Mouse (Mus musculus) adipocyte (in vitro differentiated cells): ENCODE data around the gene Eid1.
A peak's percentile ranks its signal among the peaks of the same experiment; 100 is the strongest.

Experiments used
- DNase-seq: peaks from one replicate; pipeline ENCODE4 v3.0.0-alpha.2; 2016; ENCODE audit warnings: low spot score

Gene Eid1

GRCm38 (mm10) chr2:125672957-125673631 is at the start of gene Eid1:
Gene Eid1, plus strand, starts transcription at chr2:125673095.
- peak; percentile 89 for DNase-seq

DNA sequence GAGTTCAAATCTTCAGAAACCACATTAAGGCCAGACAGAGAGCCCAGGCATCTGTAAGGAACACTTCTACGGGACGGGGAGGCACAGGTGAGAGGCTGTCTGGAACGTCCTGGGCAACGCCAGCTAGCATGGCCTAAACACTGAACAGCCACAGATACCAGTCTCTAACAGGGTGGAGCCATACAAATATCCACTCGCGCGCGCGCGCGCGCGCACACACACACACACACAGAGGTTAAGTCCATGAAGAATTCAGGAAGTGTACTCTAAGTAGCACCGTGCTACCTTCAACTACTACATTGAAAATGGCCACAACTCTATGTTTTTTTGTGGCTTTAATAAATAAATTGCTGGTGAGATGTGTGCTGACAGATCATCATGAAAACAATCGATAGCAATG is 49.7 kb upstream of the Eid1 start:
- DNase-seq: no peak

GRCm38 (mm10) chr2:125624127-125624685 is 48.7 kb upstream of the Eid1 start:
- DNase-seq: peak; percentile 14

DNA sequence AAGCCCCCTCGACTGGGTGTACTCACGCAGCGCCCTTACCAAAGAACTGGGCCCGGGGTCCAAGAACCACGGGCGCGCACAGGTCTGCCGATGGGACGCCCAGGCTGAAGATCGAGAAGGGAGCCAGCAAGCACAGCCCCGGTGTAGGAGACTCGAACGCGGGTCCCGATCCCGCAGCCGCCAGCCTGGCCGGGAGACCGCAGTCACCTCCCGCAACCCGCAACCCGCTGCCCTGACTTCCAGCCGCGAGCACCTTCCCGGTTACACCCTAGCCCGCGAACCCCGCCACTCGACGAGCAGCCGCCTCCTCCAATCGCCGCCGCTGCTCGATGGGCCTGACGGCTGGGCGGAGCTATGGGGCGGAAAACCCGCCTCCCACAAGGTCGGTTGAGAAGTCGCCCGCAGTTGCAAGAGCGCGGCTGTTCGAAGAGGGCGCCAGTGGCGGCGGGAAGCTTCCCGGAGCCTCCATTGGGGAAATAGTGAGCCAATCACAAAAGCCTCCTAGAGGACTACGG is 48.0 kb upstream of the Eid1 start, which contains the start of gene Cep152:
Gene Cep152, minus strand, starts transcription at position 277 of the 515 bp plus-strand sequence.
- peak; percentile 97 for DNase-seq

DNA sequence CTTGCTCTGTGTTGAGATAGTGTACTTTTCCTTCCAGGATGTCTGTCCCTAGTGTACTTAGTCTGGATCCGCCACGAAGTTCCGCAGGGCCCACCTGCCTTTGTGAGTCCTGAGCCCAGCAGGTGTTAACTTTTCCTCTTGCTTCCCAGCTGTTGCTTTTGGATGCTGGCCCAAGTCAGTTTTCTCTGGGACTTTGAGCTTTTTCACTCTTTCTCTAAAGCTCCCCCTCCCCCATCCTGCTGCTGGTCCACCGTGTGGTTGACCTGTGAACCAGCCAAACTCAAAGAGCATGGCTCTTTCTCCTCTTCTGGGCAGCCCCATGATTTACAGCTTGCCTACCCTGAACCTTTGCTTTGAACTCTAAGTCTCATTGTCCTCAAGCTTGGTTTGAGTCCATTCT is 46.4 kb upstream of the Eid1 start:
- DNase-seq: no peak

- DNase-seq: no peak
These were observed 44.4 kb upstream of the Eid1 start for GRCm38 (mm10) chr2:125628487-125628886.

- DNase-seq: no peak
These were observed 42.9 kb upstream of the Eid1 start for GRCm38 (mm10) chr2:125630010-125630409.

GRCm38 (mm10) chr2:125637331-125637730 is 35.6 kb upstream of the Eid1 start:
- DNase-seq: no peak

- no peak for DNase-seq
These were observed 28.0 kb upstream of the Eid1 start for GRCm38 (mm10) chr2:125644912-125645311.

- no peak for DNase-seq
These were observed 22.9 kb upstream of the Eid1 start for GRCm38 (mm10) chr2:125650038-125650437.

DNA sequence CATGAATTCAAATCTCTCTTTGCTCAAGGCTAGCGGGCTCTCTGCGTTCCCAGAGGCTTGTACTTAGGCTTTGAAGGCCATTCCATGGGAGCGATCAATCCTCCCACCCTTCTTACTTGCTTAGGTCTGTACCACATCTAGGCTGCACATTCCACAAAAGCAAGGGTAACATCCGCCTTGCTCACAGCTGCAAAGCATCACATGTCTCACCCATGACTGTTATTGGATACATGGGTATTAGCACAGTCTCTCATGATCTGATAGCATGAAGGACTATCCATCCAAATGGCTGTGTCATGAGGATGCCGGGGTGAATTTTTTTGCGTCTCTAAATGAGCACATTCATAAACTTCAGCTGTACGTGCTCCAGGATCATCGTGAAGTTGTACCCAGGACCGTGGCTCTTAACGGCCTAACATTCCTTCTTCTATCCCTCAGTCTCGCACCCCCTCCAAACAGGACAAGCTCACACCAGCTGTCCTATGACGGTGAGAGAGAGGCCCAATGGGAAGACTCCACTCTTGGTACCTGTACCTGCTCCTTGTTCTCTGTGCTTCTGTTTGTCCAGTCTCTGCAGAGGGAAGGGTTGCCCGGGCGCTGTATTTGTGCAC is 22.0 kb upstream of the Eid1 start:
- DNase-seq: no peak

DNA sequence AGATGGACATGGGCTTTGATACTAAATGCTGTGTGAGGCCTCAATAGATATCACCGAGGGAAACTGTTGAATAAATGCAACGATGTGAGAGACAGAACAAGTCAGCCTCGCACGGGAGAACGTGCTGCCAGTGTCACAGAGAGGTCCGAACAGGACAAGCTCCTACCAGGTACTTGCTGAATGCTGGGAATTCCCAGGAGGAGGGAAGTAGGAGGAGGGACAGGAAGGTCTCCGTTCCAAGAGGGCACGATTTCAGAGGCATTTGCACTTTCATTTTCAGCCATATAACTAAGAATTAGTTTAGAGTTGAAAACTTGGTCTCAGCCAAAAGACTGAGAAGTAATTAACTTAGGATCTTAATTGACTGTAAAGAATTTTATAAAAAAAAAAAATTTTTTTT is 21.3 kb upstream of the Eid1 start:
- DNase-seq: no peak

- no peak for DNase-seq
These were observed 19.6 kb upstream of the Eid1 start for GRCm38 (mm10) chr2:125653286-125653685.

DNA sequence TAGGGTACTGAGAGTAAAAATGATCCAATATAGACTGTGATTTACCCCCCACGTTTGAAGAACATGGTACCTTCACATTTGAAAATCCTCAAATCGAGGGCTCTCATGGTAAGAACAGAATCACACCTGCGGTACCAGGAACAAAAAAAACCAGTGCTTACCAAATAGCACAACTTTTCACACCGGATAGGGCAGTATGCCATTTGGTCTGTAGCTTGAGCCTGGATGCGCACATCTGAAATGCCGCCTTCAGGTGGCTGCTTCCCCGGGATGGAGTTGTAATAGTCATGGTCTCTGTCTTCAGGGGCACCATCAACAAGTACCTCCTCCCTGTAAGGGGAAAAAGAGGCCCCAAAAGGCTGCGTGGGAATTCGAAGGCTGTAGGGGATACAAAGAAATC is 17.5 kb upstream of the Eid1 start:
- no peak for DNase-seq

- peak; percentile 86 for DNase-seq
These were observed 12.9 kb upstream of the Eid1 start for GRCm38 (mm10) chr2:125659823-125660536.

DNA sequence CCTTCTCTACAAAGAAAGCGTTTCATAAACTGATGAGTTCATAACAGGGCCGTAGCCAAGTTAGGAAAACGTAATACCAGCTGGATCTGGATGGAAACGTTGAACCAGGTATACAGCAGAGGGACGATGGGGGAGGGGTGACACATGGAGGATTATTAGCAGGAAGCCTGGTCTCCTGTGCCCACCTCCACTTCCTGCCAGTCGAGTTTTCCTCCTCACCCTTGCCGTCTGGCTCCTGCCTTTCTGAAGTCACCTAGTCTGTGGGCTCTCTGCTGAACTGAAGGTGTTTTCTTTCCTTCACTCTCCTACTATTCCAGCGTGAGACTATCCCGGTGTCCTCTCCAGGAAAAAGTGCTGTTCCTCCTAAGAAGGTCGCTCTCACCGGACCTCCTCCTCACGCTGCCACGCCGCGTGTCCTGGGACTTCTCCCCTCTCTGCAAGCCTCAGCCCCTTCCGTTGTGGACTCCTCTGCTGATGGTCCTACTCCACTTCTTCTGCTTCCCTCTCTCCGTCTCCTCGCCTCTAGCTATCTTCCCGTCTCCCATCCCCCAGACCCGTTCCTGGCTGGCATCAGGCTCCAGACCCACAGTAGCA is 12.3 kb upstream of the Eid1 start:
- no peak for DNase-seq

- no peak for DNase-seq
These were observed 11.7 kb upstream of the Eid1 start for GRCm38 (mm10) chr2:125661156-125661555.

DNA sequence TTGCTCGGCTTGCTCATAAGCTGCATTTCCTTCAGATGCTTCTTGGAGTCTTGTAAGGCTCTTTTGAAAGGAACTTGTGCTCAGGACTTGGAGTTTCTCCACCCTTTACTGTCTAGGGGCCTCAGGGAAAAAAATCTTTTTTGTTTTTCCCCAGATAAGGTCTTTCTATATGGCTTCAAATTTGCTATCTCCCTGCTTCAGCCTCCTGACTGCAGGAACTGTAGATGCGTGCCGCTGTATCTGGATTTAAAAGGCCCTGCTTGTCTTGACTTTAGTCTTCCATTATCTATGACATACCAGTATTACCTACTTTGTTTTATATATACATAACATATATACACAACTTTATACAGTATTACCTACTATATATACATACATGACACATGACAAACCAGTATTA is 10.4 kb upstream of the Eid1 start:
- no peak for DNase-seq

DNA sequence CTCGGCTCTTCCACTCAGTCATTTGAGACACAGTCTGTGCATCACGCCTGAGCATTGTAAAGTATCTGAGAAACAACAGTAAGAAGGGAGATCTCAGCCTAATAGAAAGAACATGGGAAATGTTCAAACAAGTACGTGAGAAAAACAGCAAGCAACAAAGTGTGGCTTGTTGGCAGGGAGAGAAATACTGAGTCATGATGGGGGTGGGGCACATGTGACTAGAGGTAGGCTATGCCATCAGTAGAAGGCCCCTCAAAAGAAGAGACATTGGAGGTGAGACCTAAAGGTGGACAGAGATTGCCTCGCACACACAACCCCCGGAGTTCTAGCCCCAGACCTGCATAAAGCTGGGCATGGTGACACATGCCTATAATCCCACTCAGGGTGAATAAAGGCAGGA is 7.7 kb upstream of the Eid1 start:
- DNase-seq: no peak

DNA sequence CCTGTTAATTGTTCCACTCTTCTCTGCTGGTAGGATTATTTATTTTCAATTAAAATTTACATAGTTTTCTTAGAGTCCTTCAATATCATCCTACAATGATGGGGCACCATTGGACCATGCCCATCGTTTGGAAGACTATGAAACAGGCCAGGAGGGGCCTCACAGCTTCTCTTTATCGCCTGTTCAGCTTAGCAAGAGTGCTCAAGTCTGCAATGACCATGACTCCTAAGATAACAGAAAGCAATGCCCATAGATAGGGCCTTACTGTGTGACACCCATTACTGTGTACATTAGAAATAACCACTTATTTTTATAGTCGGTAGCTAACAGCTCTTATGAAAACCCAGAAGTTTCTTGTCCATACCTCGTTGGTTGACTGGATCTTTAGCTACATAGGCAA is 7.0 kb upstream of the Eid1 start:
- no peak for DNase-seq

DNA sequence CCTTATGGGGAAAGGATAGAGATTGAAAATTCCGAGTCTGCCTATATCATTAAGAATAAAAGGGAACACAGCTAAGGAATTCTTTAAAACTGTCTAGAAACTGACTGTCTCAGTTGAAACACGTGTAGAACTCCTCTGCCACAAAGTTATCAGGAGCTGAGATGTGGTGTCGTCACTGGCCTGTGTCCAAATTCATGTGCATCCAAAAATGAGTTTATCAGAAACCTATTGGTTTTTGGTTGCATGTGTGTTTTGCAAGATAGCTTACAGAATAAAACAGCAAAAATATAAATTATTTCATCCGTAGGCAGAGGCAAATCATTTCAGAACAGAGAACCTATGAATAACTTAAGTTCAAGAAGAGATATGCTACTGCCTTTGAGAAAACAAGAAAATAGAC is 6.2 kb upstream of the Eid1 start:
- DNase-seq: no peak

DNA sequence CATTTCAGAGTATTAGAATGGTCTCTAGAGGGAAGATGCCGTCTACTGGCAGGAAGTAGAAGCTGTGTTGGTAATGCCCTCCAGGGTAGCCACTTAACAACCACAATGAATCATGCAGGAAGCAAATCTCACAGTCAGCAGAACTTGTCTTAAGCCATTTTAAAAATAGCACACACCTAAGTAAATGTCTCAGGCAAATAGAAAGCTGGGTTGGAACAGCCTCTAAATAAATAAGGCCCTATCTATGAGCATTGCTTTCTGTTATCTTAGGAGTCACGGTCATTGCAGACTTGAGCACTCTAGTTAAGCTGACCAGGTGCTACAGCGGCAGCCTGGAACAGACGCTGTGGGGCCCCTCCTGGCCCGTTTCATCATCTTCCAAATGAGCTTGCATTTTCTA is 5.7 kb upstream of the Eid1 start:
- no peak for DNase-seq
